Mouse (Mus musculus): Measurements from ENCODE around the gene Pelp1.

The Pelp1 gene

DNA sequence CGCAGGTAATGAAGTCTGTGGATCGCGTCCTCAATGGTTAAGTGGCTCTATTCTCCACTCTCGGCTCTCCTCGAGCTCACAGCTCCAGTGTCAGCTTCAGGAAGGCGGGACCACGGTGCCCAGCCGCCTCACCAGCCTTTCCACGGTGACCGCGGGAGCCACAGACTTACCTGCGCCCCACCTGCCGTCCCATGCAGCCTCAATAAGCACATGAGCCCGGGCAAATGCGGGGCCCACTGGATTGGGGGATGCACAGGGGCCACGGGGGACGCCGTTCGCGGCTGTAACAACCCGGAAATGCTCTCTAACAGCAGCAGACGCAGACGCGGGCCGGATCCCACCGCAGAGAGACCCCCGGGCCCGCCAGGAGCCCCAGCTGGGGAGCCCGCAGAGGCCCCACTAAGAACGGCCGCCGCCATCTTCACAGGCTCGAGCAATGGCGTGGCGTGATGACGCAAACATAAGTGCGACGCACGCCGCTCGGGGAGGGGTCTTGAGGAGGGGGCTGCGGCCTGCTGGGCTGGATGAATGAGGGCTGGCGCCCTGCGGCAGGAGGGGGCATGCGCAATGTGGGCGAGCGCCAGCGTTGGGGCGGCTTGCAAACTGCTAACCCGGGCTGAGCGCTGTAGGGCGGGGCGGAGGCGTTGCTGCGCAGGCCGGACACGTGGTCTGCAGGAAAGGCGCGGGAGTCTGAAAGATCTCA, at the start of gene Pelp1:
Gene Pelp1 (minus strand): TSS at position 438 of the 703 bp plus-strand sequence.
- DNase-seq (ENCODE audit: low read depth, low spot score), result peak; percentile 98

DNA sequence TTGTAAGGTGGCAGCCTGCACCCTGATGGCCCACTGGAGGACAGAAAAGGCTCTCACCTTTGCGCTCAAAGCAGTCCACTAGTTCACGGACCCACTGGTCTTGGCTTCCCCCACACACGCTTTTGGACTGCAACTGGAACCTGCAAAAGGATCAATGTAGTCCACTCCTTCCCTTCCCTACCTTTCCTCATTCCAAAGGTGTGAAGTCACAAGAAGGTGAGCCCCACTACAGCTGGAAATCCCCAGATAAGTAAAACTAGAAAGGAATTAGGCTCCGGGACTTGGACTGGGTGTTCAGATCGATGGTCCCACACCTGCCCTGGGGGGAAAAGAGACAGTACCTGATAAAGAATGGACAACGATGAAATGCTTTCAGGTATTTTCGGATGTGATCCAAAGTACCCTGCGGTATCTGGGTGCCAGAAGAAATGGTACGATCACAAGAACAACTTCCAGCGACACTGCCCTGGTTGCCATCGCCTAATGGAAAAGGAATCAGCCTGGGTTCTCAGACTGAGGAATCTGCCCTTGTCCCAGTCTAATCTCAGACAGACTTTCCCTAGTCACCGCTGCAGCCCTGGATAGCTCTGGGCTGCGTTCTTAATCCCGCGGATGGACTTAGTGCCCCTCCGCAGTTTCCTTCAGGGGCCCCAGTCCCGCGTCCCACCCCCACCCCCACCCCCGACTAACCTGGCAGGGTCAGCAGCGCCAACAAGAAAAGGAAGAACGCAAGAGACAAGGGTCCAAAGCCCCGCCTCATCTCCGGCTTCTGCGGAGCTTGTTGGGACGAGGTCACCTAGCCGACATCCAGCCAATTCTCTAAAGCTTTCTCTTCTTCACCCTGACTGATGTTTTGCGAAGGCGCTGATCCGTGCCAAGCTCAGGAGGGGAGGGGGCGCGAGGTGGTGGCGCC, 49.1 kb upstream of the Pelp1 start, which contains the start of gene Zmynd15:
Gene Zmynd15 (plus strand): TSS at position 746 of the 913 bp plus-strand sequence.
- DNase-seq (ENCODE audit: low read depth, low spot score), result no peak

DNA sequence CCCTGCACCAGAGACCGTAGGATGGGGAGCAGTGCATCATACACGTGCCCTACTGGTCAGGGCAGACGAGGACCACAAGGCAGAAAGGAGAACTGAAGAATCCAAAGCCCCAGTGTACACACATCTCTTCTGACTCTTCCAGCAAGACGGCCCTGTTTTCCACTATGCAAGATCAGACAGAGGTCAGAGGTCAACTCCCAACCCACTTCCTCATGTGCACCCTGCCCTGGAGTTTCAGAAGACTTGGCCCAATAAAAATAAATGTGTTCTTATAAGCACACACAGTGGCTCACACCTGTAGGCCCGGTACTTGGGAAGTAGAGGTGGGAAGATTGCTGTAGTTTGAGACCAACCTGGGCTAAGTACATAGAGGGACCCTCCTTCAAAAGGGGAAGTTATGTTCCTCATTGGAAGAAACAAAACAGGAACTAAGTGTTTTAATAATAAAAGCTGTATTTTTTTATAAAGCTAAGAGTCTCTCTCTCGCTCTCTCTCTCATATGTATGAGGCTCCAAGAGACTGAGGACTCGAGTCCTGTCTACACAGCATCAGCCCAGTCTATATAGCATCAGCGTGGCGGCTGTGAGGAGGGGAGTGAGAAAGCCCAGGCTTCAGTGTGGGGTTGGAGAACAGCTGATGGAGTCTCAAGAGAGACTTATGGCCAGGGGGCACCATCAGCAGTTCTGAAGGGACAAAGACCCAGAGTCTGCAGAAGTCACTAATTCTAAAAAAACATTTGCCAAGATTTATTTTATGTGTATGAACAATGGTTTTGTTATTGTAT, 43.6 kb upstream of the Pelp1 start:
- DNase-seq (ENCODE audit: low read depth, low spot score), result no peak

DNA sequence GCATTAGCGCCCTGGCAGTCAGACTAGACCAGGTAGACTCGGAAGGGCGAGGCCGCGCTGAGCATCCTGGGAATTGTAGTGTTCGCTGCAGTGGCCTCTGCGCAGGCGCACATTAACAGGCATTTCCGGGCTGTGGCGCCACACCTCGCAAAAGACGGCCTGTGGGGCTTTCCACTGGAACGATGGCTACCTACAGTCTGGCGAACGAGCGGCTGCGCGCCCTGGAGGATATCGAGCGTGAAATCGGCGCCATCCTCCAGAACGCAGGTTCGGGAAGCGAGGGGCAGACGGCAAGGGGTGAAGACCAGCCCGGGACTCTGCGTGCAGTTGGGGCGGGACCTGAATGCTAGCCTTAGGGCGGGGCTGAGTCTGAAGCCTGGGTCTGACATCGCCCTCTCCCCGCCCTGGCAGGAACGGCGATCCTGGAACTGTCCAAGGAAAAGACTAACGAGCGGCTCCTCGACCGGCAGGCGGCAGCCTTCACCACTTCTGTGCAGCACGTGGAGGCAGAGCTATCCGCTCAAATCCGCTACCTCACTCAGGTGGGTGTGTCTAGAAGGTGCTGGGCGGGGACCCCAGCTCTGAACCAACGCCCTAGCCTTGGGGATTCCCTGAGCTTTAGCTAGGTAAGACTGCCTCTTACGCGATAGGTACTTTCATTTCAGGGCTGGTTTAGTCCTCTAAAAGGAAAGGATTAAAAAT, 42.1 kb upstream of the Pelp1 start, which contains the start of gene Med11:
Gene Med11 (plus strand): TSS at position 123 of the 702 bp plus-strand sequence.
- peak; percentile 96 for DNase-seq (ENCODE audit: low read depth, low spot score)

DNA sequence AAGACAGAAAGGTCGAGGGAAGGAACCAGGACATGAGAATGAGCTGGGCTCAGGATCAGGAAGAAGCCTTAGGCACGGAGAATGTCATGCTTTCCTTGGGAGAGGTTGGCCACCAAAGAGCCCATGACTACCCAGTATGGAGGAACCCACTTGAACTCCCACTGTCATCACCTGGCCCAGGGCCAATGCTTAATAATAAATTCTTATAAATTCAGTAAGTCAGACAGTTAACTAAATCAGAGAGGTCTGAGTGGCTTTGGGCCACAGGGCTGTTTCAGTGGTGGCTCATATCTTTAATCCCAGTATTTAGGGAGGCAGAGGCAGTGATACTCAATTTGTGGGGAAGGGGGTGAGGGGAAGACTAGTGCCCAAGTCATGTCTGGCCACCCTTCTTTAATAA, 41.1 kb upstream of the Pelp1 start:
- no peak for DNase-seq (ENCODE audit: low read depth, low spot score)

DNA sequence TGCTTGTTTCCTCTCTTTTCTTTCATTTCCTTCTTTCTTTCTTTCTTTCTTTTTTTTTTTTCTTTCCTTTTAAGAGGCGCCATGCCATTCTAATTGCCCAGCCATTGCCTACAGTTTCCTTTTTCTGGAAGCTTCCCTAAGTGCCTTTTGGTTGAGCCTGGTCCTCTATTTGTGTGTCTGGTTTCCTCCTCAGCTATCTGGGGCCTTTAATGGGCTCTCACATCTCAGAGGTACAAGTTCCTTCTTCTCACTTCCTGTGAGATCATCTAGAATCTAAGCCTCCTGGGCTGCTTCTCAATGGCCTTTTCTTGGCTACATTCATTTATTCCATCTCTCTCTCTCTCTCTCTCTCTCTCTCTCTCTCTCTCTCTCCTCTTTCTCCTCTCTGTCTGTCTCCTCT, 37.5 kb upstream of the Pelp1 start:
- DNase-seq (ENCODE audit: low read depth, low spot score), result no peak

DNA sequence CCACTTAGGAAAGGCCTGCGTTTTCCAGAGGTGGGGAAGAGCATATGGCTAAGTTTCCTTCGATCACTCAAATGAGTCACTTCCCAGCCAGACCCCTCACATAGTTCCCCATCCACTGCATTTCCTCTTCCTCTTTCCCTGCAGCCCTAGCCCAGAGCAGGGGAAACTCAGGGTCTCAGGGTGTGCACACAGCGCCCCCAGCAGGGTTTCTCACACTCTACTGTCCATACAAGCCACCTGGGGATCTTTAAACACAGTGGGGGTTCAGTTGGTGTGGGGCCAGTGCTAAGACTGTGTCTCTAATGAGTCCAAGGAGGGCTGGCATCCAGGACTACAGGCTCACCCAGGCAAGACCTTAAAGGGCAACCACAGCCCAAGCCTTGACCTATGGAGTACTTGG, 36.9 kb upstream of the Pelp1 start:
- no peak for DNase-seq (ENCODE audit: low read depth, low spot score)

DNA sequence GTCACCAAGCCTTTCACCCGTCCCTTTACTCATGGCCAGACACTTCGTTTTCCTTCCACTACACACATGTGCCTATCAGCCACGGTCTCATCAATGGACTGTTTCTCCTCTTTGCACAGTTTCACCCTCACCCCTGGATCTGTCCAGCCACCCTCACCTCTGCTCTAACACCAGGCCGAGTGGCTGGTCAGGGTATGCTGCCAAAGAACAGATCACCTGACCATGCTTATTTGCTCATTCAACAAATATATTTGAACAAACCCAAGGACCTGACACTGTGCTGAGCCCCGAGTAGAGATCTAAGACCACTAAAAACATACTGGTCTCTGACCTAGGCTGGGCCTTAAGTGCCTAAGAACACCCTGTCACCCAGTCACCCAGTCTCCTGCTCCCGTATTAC, 34.8 kb upstream of the Pelp1 start:
- DNase-seq (ENCODE audit: low read depth, low spot score), result no peak

DNA sequence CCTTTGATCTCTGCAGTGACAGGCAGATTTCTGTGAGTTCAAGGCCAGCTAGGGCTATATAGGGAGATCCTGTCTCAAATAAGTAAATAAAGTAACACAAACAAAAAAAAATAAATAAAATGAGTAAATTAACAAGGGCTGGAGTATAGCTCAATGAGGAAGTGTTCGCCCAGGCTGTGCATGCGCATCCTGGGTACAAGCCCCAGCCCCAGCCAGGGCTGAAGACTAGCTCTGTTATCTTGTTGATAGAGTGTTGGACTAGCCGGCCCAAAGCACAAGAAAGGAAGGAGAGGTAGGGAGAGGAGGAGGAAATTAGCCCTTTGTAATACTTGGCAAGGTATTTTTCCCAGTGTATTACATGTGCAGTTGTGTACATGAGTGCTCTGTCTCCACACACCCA, 34.1 kb upstream of the Pelp1 start:
- no peak for DNase-seq (ENCODE audit: low read depth, low spot score)

DNA sequence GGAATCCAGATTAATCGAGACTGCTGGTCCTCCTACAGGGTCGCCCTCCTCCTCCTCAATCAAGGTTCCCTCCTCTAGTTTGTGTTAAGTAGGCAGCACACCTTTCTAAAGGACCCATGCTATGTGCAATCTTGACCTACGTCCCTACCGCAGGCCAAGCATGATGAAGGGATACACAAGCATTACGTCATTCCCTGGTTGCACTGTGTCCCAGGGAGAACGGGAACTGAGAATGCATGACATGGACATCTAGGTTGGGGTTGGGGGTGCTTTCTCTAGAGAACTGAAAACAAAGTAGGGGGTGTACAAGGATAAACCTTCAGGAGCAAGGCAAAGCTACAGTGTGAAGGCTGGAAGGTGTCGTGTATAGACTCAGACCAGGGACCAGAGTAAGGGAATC, 32.1 kb upstream of the Pelp1 start:
- no peak for DNase-seq (ENCODE audit: low read depth, low spot score)

DNA sequence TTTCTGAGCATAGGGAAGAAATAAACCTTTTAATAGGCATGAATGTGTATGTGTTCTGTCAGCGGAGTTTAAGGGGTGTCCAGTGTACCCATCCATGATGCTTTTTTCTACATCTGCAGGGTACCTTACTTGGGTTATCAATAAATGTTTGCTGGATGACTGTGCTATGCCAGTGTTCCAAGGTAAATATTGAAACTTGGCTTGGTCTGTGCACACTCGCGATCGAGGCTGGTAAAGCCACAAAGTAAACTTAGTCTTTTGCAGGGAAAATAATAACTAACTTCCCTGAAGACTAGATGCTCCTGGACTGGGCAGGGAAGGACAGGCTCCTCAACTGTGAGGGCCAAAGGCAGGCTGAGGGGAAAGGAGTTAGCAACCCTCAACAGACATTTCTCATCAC, 30.8 kb upstream of the Pelp1 start:
- DNase-seq (ENCODE audit: low read depth, low spot score), result no peak

DNA sequence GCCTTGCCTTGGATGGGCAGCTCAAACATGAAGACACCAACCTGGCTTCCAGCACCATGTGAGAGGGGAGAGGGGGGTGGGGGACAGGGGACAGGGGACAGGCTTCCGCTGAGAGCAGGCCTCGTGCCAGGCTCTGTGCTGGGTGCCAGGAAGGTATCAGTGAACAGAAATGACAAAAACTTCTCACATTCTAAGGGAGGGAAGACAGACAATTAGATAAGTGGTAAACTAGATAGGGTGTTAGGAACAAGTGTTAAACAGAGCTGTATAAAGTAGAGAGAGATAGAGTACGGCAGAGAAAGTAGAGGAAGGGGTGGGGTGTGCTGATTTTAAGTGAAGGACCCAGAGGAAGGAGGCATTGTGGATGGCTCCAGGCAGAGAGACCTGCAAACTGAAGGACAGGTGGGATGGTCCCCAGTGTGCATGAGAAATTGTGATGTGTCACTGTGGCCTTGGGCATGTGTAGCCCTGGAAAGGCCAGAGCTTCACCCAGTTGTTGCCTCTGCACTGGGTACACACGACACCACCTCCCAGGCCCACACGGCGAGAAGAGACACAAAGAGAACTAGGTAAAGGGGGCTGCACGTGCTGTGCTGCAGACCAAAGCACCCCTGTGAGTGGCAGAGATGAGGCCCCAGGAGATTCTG, 29.0 kb upstream of the Pelp1 start:
- no peak for DNase-seq (ENCODE audit: low read depth, low spot score)

DNA sequence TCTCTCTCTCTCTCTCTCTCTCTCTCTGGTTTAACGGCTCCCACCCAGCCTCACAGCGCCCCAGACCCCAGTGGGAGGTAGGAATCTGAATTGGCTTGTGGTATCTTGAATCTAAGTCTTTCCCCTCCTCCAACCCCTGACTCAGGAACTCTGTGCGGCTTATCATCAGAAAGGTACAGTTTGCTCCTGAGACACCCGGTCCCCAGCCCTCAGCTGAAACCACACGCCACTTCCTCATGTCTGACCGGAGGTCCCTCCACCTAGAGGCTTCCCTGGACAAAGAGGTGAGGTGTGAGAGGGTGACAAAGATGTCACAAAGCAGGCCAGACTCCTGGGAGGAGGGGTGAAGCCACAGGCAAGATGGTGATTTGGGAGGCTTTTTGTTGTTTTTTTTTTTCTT, 27.6 kb upstream of the Pelp1 start:
- no peak for DNase-seq (ENCODE audit: low read depth, low spot score)

DNA sequence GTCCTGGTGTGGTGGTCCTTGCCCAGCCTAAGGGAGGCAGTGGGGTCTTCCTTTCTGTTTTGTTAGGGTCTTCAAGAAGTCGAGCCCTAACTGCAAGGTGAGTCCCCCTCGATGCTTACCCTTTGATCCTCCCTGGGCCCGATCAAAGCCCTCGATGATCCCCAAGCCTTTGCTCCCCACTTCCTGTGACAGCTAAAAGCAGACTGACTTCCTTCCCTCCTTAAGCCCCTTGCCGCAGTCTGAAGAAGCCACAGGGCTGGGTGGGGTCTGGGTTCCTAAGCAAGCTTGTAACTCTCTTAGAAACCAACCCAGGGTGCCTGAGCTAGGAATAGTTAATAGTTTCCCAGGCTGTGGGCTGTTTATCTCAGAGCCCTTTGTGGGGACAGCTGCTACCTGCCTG, 25.6 kb upstream of the Pelp1 start:
- DNase-seq (ENCODE audit: low read depth, low spot score), result no peak

DNA sequence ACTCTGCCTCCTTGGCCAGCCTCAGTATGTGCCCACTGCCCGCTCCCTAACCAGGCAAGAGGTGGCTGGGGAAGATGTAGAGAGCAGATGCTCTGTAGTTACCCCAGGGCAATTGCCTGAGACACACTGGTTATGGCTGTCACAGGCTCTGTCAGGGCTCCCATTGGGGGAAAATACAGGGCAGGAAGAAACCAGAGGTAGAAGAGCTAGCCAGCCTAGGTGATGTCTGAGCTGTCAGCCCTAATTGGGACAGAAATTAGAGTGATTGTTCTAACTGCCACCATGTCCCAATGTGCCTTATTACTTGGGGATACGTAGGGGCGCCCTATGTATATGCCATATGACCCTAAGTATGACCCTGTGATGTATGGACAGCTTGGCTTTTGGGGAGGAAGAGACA, 24.1 kb upstream of the Pelp1 start:
- no peak for DNase-seq (ENCODE audit: low read depth, low spot score)

DNA sequence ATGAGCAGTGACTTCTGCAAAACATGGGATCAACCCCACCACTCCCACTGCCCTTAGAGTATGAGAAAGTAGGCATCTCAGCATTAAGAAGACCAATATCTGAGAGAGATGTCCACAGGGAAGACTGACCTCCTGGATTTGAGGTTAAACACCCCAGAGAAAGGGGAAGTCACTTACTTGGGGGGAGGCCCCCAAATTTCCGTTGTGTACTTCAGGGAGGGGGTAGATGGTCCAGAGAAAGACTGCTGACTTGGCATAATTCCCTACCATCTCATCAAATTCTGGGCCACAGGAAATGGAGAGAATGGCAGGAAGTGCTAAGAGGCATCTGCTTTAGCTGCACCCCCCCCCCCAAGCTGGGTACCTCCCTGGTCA, 23.7 kb upstream of the Pelp1 start:
- no peak for DNase-seq (ENCODE audit: low read depth, low spot score)

DNA sequence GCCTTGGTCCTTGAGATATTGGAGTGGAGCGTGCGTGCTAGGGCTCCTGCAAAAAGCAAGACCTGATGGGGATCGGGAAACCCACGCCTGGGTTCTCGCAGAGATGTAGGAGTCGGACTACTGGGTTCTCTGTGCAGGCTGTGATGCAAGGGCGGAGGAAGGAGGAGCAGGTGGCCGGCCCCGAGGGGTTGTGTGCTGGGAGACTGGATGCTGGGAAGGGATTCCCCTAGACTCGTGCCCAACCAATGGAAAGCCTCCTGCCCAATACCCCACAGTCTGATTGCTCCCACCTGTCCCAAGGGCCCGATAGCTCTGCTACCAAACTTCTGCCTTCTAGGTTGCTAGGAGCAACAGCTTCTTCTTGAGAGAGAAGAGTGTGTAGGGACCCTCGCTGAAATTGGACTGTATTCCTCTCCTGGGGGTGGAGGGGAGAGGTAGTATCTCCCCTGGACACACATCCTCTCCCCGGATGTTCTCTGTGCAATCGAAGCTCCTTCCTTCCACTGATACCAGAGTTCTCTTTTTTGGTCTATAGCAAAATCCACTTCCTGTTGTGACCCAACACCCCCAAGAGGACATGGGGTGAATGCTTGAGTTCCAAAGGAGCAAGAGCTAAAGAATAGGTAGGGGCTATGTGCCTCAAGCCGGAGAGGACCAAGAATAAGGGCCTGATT, 23.2 kb upstream of the Pelp1 start:
- DNase-seq (ENCODE audit: low read depth, low spot score), result peak; percentile 30

DNA sequence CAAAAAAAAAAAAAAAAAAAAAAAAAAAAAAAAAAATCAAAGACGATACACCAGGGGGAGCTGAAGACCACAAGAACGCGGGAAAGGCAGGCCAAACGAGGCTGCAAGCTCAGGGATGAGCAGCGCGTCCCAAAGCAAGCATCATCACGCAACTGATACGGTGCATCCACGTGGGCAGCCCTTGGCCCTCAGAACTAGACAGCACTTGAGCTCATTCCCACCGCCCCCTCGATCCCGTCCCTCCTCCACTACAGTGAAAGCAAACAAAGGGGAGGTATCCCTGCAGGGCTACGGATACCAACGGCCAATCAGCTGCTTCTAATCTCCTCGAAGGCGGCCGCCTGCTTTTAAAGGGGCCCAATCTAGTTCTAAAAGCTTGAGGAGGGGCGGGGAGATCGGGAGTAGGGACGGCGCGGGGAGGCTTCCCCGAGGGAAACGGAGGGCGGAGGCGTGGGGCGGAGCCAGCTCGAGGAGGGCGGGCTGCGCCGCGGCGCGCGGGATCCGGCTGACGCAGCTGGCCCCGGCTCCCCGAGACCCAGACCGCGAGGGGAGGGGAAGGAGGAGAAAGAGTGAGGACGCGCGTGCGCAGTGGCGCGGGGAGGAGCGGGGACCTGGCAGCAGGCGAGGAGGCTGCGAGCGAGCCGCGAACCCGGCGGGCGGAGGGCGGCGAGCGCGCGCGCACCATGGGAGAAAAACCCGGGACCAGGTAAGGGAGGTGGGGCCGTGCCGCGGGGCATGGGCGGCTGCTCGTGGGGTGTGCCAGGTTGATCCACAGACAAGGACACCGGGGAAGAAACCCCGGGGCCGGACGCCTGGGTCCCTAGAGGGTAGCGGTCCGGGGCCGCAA, 22.4 kb upstream of the Pelp1 start, which contains the start of gene Arrb2:
Gene Arrb2 (plus strand): TSS at position 588 of the 847 bp plus-strand sequence.
- peak; percentile 99 for DNase-seq (ENCODE audit: low read depth, low spot score)

DNA sequence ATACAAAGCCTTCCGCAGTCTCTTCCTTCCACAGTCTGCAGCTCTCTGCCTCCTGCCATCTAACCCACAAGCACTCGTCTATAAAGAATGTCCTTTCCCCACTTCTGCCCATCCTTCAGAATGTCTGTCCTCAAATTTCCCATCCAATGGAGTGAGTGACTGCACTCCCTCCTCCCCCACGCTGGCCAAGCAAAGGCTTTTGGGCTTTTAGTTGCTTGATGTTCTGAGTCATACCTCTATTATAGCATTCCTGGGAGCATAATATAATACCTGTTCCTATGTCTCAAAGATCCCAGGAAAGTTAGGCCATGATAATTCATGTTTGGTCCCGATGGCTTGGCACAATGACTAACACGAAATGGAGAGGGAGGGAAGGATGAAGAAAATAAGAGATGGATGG, 21.7 kb upstream of the Pelp1 start:
- no peak for DNase-seq (ENCODE audit: low read depth, low spot score)

Measured in mesoderm, embryonic 11.5 days (tissue).